Mouse (Mus musculus): ENCODE results near the gene Naaladl1.
"Not testable (repeated sequence)": the region's sequence is repeated elsewhere in the genome, so short reads cannot be mapped to it uniquely, and the experiment has no call there.

The Naaladl1 gene

GRCm38 (mm10) chr19:6127760-6128341 lies 22.3 kb downstream of the Naaladl1 start, which contains the start of gene Snx15:
Gene Snx15, minus strand, starts transcription at chr19:6128304.
- peak; percentile 97 to 99 for DNase-seq (ENCODE audit: inconsistent age in 2 of 2, low spot score in 1 of 2)

DNA sequence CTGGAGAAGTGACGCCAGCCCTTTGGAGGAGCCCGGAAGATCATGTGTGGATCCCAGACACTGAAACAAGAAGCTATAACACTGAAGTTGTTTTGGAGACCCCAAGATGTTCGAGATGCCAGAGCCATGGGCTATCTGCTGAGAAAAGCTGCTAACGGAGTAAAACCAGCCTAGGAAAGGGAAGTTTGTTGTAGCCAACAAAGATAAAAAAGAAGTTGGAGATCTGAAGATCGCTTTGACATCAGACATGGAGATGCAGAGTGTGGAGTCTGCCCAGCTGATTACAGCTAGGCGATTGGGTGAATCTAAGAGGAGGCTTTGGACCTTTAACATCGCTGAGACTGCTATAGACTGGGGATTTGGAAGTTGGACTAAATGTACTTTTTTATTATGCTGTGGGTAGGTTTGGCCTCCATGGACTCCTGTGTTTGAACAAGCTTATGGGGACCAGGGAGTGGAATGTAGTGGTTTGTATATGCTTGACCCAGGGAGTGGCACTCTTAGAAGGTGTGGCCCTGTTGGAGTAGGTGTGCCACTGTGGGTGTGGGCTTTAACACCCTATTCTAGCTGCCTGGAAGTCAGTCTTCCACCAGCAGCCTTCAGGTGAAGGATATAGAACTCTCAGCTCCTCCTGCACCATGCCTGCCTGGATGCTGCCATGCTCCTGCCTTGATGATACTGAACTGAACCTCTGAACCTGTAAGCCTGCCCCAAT lies 25.0 kb downstream of the Naaladl1 start:
- DNase-seq (ENCODE audit: inconsistent age in 2 of 2, low spot score in 1 of 2): not testable (repeated sequence)

GRCm38 (mm10) chr19:6132171-6132827 lies 26.7 kb downstream of the Naaladl1 start:
- no peak for DNase-seq (ENCODE audit: inconsistent age in 2 of 2, low spot score in 1 of 2)

DNA sequence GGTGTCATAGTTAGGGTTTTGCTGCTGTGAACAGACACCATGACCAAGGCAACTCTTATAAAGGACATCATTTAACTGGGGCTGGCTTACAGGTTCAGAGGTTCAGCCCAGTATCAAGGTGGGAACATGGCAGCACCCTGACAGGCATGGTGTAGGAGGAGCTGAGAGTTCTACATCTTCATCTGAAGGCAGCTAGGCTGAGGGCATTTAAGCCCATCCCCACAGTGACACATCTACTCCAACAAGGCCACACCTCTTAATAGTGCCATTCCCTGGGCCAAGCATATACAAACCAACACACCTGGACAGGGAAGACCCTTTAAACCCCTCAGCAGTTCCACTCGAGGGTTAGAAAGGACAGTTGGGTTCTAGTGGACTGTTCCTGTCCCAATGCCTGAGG lies 27.6 kb downstream of the Naaladl1 start:
- DNase-seq (ENCODE audit: inconsistent age in 2 of 2, low spot score in 1 of 2): not testable (repeated sequence)

- DNase-seq (ENCODE audit: inconsistent age in 2 of 2, low spot score in 1 of 2): no peak
Observed at GRCm38 (mm10) chr19:6136397-6136796, 30.8 kb downstream of the Naaladl1 start.

- DNase-seq (ENCODE audit: inconsistent age in 2 of 2, low spot score in 1 of 2): no peak
Observed at GRCm38 (mm10) chr19:6139701-6140100, 34.1 kb downstream of the Naaladl1 start.

DNA sequence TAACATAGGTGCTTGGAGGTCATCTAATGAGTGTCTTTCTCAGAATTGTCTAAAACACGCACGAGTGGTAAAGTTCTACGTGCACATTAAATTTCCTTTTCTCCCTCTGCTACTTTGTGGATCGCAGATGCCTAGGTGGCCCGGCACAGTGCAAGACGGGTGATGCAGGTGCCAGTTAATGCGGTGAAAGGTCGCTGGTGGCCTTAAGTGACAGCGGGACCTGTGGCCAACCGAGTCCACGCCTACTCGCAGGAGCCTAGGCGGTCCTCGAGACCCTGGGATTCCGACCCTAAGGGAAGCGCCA lies 34.7 kb downstream of the Naaladl1 start:
- no peak for DNase-seq (ENCODE audit: inconsistent age in 2 of 2, low spot score in 1 of 2)

GRCm38 (mm10) chr19:6140678-6141393 lies 35.3 kb downstream of the Naaladl1 start, which contains the start of gene Batf2:
Gene Batf2, plus strand, starts transcription at chr19:6140983.
- peak; percentile 94 to 97 for DNase-seq (ENCODE audit: inconsistent age in 2 of 2, low spot score in 1 of 2)

GRCm38 (mm10) chr19:6141394-6141749 lies 35.8 kb downstream of the Naaladl1 start, which contains the start of gene Arl2:
Gene Arl2, minus strand, starts transcription at chr19:6141548.
- peak; percentile 85 to 93 for DNase-seq (ENCODE audit: inconsistent age in 2 of 2, low spot score in 1 of 2)

DNA sequence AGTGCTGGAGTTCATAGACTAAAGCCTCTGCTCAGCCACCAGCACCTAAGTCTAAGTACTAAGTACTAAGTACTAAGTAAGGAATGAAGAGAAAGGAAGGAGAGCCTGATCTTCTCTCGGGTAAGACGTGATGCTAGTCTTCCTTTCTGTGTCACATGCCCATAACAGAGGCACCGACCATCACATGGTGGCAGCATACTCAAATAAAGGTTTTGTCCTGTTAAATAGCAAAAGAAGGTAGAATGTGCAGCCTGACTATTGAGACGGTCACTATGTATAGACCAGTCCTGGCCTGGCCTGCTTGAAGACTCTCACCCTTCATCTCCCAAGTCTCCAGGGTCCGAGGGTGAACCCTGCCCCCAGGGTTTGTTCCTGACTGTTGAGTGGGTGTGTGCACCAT lies 39.3 kb downstream of the Naaladl1 start:
- no peak for DNase-seq (ENCODE audit: inconsistent age in 2 of 2, low spot score in 1 of 2)

GRCm38 (mm10) chr19:6155174-6155573 lies 49.6 kb downstream of the Naaladl1 start:
- DNase-seq (ENCODE audit: inconsistent age in 2 of 2, low spot score in 1 of 2): no peak

DNA sequence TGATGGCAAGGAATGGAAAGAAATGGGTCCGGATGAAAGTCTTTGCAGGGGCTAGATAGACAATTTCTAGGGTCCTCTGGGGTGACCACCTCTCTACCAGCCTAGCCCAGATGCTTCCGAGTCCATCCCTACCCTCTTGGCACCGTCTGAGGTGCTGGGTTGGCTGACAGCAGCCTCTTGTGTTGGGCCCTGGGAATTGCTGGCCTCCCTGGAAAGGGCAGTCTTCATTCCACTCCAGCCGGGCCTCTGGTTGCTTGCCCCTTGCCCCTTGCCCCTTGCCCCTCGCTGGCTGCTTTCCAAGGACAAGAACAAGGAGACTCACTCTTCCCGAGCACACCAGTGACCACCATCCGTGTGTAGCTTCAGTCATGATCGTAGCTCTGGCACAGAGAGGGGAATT lies 50.8 kb downstream of the Naaladl1 start:
- no peak for DNase-seq (ENCODE audit: inconsistent age in 2 of 2, low spot score in 1 of 2)

DNA sequence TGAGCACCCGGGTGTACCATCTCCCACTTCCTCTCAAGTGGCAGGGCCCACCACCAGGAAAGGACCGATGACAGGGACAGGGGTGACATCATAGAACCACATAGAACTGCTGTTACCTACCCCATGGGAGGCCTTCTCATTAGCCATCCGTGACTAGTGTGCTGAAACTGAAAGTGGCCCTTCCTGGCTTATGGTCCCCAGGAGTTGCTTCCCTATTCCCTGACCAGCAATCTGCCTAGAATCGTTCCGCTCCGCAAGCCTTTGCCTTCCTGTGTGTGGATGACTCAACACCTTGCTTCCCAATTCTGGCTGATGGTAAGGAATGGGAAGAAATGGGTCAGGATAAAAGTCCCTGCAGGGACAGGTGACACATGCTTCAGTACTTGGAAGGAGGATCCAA lies 51.6 kb downstream of the Naaladl1 start:
- peak in 1 of 2 experiments; percentile 51 for DNase-seq (ENCODE audit: inconsistent age in 2 of 2, low spot score in 1 of 2)

DNA sequence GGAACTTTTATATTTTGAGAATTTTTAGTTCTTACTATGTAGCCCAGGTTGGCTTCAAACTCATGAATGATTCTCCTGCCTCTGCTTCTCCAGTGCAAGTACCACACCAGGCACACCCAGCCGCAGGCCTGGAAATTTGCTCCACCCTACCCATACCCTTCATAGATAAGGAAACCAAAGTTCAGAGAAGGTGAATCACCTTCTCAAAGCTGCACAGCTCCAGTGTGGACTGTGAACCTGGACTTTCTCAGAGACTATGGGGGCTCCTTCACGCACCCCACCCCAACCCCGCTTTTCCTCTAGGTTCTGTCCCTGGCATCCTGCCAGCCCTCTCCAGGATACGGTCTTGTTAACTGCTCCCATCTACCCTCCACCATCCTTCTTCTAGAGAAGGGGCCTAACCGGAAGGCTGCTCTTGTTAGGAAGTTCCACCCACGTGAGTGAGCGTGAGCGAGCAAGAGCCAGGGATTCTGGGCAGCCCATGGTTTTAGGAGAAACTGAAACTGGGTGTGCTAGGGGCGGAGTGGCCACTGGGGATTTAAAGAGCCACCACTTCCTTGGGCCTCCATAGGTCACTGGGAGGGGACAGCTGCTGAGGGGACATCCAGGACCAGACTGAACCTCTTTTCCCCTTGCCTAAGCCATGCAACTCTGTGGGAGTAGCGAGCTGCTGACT lies 58.4 kb downstream of the Naaladl1 start:
- peak; percentile 44 to 65 for DNase-seq (ENCODE audit: inconsistent age in 2 of 2, low spot score in 1 of 2)

Data from adrenal gland, adult (tissue).